Mouse (Mus musculus) ovary, adult 18-20 months (tissue): ENCODE data around the gene Wnt9b.

Source experiments
- DNase-seq: peaks from one replicate; pipeline ENCODE4 v3.0.0; 2022; ENCODE audit warnings: low spot score, mixed read lengths

Wnt9b gene

GRCm38 (mm10) chr11:103683667-103684334 lies 65.8 kb downstream of the Wnt9b start:
- DNase-seq = no peak
